Mouse (Mus musculus): ENCODE data around the gene Ccdc183. TPM values are rescaled to one million over a fixed set of nuclear protein-coding genes. Genes with fewer than 3 reads are reported as not detected.

Gene Ccdc183
- polyA plus RNA-seq, 1 experiment, result not detected

DNA sequence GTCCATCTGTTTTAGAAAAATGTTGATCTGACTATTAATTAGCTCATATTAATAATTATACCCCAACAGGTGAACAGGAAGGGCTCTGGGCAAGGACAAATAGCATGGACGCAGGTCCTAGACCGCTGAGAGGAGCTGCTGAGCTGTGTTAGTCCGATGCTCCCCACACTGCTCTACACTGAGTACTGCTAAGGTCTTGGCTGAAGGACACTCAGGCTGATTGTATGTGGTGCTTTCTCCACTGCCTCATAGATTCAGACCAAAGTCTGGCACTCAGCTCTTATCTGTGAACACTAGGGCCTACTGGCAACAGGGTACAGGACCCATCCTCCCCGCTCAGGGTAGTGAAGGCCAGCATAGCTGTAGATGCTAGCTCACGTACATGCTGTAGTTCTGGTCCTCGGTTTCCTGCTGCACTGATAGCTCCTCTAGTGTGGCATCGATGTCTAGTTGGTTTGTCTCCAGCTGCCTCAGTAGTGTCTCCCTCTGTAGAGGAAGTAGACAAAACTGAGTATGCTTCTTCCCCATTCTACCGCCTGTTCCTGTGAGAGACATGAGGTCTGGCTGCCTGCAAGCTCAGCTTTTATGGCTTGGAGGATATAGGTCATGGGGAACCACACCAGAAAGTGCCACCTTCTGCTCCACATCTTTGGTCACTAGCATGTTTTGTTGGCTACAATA is 29.1 kb downstream of the Ccdc183 start:
- H3K4me1 ChIP-seq (ENCODE audit: control insufficient read depth, insufficient read depth, low read length), result no peaks in the 10 kb centered on the region
- WGBS, result 90% methylated on average over 8 of the region's 8 CpGs
- no peak for DNase-seq
- no peak for TF ChIP-seq CTCF (IDR thresholded peaks at IDR 0.05; ENCODE audit: insufficient read depth, low read length)
- no peak for TF ChIP-seq POLR2A (IDR thresholded peaks at IDR 0.05; ENCODE audit: borderline replicate concordance, extremely low read depth, low read depth, low read length)
- H3K4me3 ChIP-seq (replicated peaks; ENCODE audit: extremely low read depth, low read depth, low read length), result no peak overlapping the region

DNA sequence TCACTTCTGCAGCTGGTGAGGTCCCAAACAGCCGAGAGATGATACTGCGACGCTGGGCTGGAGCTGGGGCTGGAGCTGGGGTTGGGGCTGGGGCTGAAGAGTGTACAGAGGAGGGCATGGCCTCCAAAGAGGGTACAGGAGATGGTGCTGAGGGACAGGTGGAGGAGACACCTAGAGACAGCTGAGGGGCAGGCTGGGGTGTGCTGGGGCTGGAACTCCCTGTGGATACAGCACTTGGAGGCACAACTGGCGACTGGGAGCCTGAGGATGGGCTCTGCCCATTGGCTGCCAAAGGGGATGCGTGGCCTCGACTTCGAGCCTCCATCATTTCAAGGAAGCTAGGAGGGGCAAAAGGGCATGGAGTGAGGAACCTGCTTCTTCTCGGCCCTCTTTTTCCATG is 30.2 kb downstream of the Ccdc183 start:
- H3K4me3 ChIP-seq (replicated peaks; ENCODE audit: extremely low read depth, low read depth, low read length), result no peak overlapping the region
- DNase-seq, result no peak
- 89% methylated on average over 8 of the region's 8 CpGs for WGBS
- no peak for TF ChIP-seq POLR2A (IDR thresholded peaks at IDR 0.05; ENCODE audit: borderline replicate concordance, extremely low read depth, low read depth, low read length)
- TF ChIP-seq CTCF (IDR thresholded peaks at IDR 0.05; ENCODE audit: insufficient read depth, low read length), result no peak
- no peaks in the 10 kb centered on the region for H3K4me1 ChIP-seq (ENCODE audit: control insufficient read depth, insufficient read depth, low read length)

DNA sequence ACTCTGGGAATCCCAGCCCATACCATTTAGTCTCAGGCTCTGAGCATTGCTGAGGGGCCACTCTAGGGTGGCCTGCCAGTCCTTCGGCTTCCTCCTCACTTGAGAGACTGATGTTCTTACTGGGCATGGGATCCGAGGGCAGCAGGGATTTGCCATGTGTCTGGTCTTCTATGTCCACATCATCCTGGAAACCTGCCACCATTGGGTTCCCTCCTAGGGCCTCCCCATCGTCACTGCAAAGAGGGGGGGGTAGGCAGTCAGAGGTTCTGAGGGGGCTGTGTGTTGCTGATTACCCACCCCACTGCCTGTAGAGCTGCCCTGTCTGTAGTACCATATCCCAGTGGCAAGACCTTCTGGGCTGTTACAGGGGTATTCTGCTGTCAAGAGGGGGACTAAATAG is 31.9 kb downstream of the Ccdc183 start:
- 77% methylated on average over 3 of the region's 3 CpGs for WGBS
- TF ChIP-seq POLR2A (IDR thresholded peaks at IDR 0.05; ENCODE audit: borderline replicate concordance, extremely low read depth, low read depth, low read length) (no peak), CTCF (IDR thresholded peaks at IDR 0.05; ENCODE audit: insufficient read depth, low read length) (no peak)
- Histone ChIP-seq H3K4me3 (replicated peaks; ENCODE audit: extremely low read depth, low read depth, low read length) (no peak overlapping the region), H3K4me1 (ENCODE audit: control insufficient read depth, insufficient read depth, low read length) (peaks cover 4% of the 10 kb centered on the region; the same call in 1 of the 2 replicates)
- no peak for DNase-seq

DNA sequence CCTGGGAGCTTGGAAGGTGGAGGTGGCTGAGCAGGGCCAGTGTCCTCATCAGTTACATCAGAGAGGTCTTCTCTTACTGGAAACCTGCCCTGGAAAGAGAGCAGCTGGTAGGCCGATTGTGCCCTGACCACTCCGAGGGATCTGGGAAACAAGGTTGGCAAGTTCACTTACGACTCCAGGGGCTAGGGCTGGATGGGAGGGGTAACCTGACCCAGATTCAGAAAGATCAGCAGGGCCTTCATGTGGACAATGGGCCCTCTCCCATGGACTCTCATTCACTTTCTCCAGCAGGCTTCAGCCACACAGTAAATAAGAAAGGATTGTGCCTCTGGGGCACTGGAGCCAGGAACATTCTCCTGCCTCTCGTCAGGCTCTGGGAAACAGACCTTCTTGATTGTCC is 32.6 kb downstream of the Ccdc183 start:
- WGBS, result 85% methylated on average over 4 of the region's 4 CpGs
- TF ChIP-seq CTCF (IDR thresholded peaks at IDR 0.05; ENCODE audit: insufficient read depth, low read length), result no peak
- no peak for TF ChIP-seq POLR2A (IDR thresholded peaks at IDR 0.05; ENCODE audit: borderline replicate concordance, extremely low read depth, low read depth, low read length)
- Histone ChIP-seq H3K4me1 (ENCODE audit: control insufficient read depth, insufficient read depth, low read length) (peaks cover 4% of the 10 kb centered on the region; the same call in 1 of the 2 replicates), H3K4me3 (replicated peaks; ENCODE audit: extremely low read depth, low read depth, low read length) (no peak overlapping the region)
- no peak for DNase-seq

DNA sequence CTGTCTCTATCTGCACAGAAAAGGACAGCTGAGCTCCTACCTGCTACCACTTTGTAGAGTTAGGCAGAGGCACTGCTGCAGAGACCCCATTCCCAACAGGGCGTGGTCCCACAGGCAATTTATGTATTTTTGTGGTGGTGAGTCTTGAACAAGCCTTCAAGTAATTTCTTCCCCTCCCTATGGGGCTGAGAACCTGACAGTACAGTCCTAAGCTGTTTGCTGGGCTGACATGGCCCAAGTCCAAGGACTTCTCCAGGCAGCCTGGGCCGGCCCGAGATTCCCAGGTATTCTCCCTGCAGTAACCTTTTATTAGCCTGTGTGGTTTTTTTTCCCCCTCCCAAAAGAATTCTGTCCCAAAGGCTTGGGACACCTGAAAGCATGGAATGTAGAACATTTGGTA is 33.3 kb downstream of the Ccdc183 start:
- H3K4me3 ChIP-seq (replicated peaks; ENCODE audit: extremely low read depth, low read depth, low read length), result no peak overlapping the region
- DNase-seq, result no peak
- WGBS, result 72% methylated on average over 3 of the region's 3 CpGs

DNA sequence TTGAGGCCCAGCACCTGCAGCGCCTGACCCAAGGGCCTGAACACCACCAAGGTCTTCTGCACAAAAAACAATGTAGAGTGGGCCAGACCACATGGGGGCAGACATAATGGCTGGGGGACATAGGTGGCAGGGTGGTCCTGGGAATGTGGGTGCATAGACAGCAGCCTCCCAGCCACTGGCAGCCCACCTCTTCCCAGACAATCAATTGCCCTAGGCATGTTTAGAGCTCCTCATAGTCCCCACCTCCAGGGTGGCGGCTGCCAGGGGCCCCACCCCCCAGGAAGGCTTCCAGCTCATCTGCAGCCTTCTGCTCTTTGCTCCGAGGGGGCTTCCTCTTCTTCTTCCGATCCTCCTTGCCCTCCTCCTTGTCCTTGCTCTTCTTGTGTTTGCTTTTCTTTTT is 33.9 kb downstream of the Ccdc183 start:
- Histone ChIP-seq H3K4me3 (replicated peaks; ENCODE audit: extremely low read depth, low read depth, low read length) (no peak overlapping the region), H3K4me1 (ENCODE audit: control insufficient read depth, insufficient read depth, low read length) (peaks cover 7% of the 10 kb centered on the region)
- TF ChIP-seq POLR2A (IDR thresholded peaks at IDR 0.05; ENCODE audit: borderline replicate concordance, extremely low read depth, low read depth, low read length) (no peak), CTCF (IDR thresholded peaks at IDR 0.05; ENCODE audit: insufficient read depth, low read length) (no peak)
- 62% methylated on average over 4 of the region's 4 CpGs for WGBS
- no peak for DNase-seq

More for the DNA sequence above, 33.3 kb downstream of the Ccdc183 start:
- TF ChIP-seq POLR2A (IDR thresholded peaks at IDR 0.05; ENCODE audit: borderline replicate concordance, extremely low read depth, low read depth, low read length) (no peak), CTCF (IDR thresholded peaks at IDR 0.05; ENCODE audit: insufficient read depth, low read length) (no peak)
- H3K4me1 ChIP-seq (ENCODE audit: control insufficient read depth, insufficient read depth, low read length), result peaks cover 5% of the 10 kb centered on the region

DNA sequence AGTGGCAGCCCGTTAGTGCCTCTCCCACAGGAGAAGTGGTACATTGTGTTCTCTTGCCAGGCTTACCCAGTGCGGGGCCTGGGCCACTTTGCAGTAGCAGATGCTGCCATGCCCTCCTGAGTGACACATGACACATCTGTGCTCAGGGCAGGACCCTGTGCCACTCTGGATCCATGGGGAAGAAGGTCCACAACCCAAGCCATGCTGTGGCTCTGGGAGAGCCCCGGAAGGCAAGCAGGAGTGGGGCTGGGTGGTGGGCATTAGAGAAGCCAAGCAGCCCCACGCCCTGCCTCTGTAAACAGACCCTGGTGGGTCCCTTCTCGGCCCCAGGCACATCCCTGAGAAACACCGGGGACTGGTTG is 34.4 kb downstream of the Ccdc183 start:
- no peak overlapping the region for H3K4me3 ChIP-seq (replicated peaks; ENCODE audit: extremely low read depth, low read depth, low read length)
- peaks cover 11% of the 10 kb centered on the region for H3K4me1 ChIP-seq (ENCODE audit: control insufficient read depth, insufficient read depth, low read length)
- 65% methylated on average over 6 of the region's 6 CpGs for WGBS
- no peak for DNase-seq
- TF ChIP-seq CTCF (IDR thresholded peaks at IDR 0.05; ENCODE audit: insufficient read depth, low read length) (no peak), POLR2A (IDR thresholded peaks at IDR 0.05; ENCODE audit: borderline replicate concordance, extremely low read depth, low read depth, low read length) (no peak)

DNA sequence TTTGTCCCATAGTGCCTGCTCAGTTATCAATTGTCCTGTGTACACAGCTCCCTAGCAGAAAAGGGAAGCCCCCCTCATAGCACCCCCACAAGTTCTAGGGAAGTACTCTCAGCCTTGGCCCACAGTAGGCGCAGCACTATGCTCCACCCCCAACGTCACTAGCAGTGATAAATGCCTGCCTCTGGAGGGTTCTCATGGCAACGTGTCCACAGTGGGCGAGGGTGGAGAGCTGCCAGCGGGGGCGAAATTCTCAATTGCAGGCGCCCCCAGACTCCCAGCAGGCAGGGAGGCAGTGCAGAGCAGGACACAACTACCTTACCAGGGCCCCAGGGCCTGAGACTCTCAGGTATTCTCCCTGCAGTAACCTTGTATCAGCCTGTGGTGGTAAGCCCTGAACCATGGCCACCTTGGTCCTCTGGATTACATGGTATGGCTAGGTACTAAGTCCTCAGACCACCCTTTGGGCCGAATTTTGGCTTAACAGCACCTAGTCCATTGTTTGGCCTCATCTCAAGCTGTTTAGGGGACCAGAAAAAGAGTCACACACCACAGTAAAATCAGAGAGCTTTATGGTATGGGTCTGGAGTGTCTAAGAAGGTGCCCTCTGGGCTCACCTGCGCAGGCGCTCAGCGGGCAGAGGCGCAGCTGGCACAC is 34.9 kb downstream of the Ccdc183 start:
- DNase-seq, result no peak
- WGBS, result 48% methylated on average over 12 of the region's 12 CpGs
- Histone ChIP-seq H3K4me3 (replicated peaks; ENCODE audit: extremely low read depth, low read depth, low read length) (no peak overlapping the region), H3K4me1 (ENCODE audit: control insufficient read depth, insufficient read depth, low read length) (peaks cover 13% of the 10 kb centered on the region)
- TF ChIP-seq POLR2A (IDR thresholded peaks at IDR 0.05; ENCODE audit: borderline replicate concordance, extremely low read depth, low read depth, low read length) (no peak), CTCF (IDR thresholded peaks at IDR 0.05; ENCODE audit: insufficient read depth, low read length) (no peak)

DNA sequence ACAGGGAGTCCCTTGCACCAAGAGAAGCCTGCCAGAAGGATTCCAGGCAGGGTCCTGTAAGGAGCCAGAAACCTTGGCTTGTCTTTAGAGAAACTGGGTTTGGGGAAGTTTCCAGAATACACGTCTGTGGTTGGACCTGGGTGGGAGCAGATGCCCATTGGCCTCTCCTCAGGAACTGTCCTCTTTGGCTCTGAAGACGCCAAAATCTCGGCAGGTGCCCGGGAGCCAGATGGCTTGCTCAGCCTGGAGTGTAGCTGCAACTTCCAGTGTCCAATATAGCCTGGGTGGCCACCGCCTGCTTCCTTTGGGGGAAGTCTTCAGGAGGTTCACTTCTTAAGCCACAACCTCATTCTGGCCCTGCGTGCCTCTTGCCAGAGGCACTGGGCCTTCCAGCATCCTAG is 35.6 kb downstream of the Ccdc183 start:
- peaks cover 15% of the 10 kb centered on the region for H3K4me1 ChIP-seq (ENCODE audit: control insufficient read depth, insufficient read depth, low read length)
- no peak for TF ChIP-seq POLR2A (IDR thresholded peaks at IDR 0.05; ENCODE audit: borderline replicate concordance, extremely low read depth, low read depth, low read length)
- TF ChIP-seq CTCF (IDR thresholded peaks at IDR 0.05; ENCODE audit: insufficient read depth, low read length), result no peak
- 20% methylated on average over 6 of the region's 6 CpGs for WGBS

More for the DNA sequence above, 35.6 kb downstream of the Ccdc183 start:
- no peak for DNase-seq
- H3K4me3 ChIP-seq (replicated peaks; ENCODE audit: extremely low read depth, low read depth, low read length), result no peak overlapping the region

Data from lung, adult 2 months (tissue).